Mouse (Mus musculus) layer of hippocampus, postnatal 10 days (tissue): ENCODE data around the gene Lctl. TPM values are rescaled to one million over a fixed set of nuclear protein-coding genes. Genes with fewer than 3 reads are reported as not detected.
"Not testable (repeated sequence)": the region's sequence is repeated elsewhere in the genome, so short reads cannot be mapped to it uniquely, and the experiment has no call there.

Source experiments
- DNase-seq, 2 experiments: peaks; one replicate each; pipeline ENCODE4 v3.0.0; 2021; ENCODE audit warnings: low spot score in 2 of 2
- total RNA-seq, 2 experiments: library from RNA; stranded (reverse); gene quantifications; 2 replicates each; pipeline ENCODE4 v1.2.3; 2021

The Lctl gene
- total RNA-seq, 2 experiments from 2014 or later: not detected

DNA sequence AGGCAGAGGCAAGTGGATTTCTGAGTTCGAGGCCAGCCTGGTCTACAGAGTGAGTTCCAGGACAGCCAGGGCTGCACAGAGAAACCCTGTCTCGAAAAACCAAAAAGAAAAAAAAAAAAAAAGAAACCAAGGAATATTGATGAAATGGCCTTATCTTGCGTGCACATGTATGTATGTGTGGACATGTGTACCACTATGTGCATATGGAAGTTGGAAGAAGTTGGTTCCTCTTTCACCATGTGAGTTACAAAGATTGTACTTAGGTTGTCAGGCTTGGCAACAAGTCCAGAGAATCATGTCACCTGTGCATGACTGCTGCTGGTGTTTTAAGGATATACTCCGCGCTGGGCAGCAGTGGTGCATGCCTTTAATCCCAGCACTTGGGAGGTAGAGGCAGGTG is 66.3 kb downstream of the Lctl start:
- DNase-seq: not testable (repeated sequence)

DNA sequence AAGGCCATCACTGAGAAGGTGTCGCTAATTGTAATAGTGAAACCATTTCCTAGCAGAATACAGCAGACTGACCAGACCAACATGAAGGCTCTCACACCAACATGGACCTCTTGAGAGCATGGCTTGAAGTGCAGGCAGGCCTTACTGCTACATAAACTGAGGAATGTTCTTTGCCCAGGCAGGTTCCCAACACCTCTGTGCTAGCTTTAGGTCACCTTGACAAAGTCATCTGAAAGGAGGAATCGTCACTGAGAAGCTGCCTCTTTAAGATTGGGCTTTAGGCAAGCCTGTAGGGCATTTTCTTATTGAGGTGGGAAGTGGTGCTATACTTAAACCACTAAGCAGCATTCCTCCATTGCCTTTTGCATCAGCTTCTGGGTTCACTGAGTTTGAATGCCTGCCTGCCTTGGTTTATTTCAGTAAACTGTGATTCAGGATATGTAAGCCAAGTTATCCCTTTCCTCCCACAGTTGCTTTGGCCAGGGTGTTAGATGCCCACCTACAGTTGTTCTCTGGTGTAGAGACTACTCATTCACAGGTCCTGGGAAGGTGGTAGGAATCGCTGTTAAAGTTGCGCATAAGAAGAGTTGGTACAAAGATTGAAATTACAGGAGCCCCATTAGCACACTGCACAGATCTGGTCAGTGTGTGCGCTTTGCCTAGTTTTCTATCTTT is 67.4 kb downstream of the Lctl start:
- no peak for DNase-seq

Other genes starting within 250 kb of the Lctl start
- 1 to 10 TPM; 1.7 to 3.7 TPM for gene Smad6, start 95.1 kb upstream of the Lctl start, total RNA-seq
- 1 to 10 TPM; 5.1 to 9.8 TPM for gene Zwilch, start 56.0 kb downstream of the Lctl start, total RNA-seq
- gene Rpl4, start 56.2 kb downstream of the Lctl start, total RNA-seq: 100 to 1,000 TPM; 612 to 638 TPM
- 10 to 100 TPM; 17.1 to 18.5 TPM for gene Snapc5, start 62.1 kb downstream of the Lctl start, total RNA-seq
- gene Uchl4, start 118.1 kb downstream of the Lctl start, total RNA-seq: 1 to 10 TPM; 4.0 to 5.8 TPM
- 100 to 1,000 TPM; 126 to 129 TPM for gene Map2k1, start 136.5 kb downstream of the Lctl start, total RNA-seq
- gene Tipin, start 164.4 kb downstream of the Lctl start, total RNA-seq: 10 to 100 TPM; 19.6 to 22.3 TPM
- 10 to 100 TPM; 23.9 to 24.2 TPM for gene Dis3l, start 224.1 kb downstream of the Lctl start, total RNA-seq